Mouse (Mus musculus) midbrain, embryonic 13.5 days (tissue): ENCODE measurements around the gene Pla1a. TPM values are rescaled to one million over a fixed set of nuclear protein-coding genes. Genes with fewer than 3 reads are reported as not detected.

Source experiments
- ATAC-seq: fragments of 200-750 bp; cut with Nextera tagmentation; 2 replicates; pipeline ENCODE4 v1.8.0; 2017; ENCODE audit warnings: mild to moderate bottlenecking, moderate TSS enrichment, moderate library complexity
- H3K27ac ChIP-seq: fragments of 300-500 bp; sonication (generic); 2 replicates; pipeline ENCODE4 v1.5.1; 2015; ENCODE audit warnings: inconsistent platforms, mild to moderate bottlenecking, moderate library complexity
- H3K27me3 ChIP-seq: fragments of 300-500 bp; sonication (generic); 2 replicates; pipeline ENCODE4 v1.6.1; 2015; ENCODE audit warnings: mild to moderate bottlenecking, inconsistent platforms
- H3K36me3 ChIP-seq: fragments of 300-500 bp; sonication (generic); 2 replicates; pipeline ENCODE4 v1.6.1; 2015; ENCODE audit warnings: mild to moderate bottlenecking, inconsistent platforms
- H3K4me1 ChIP-seq: fragments of 300-500 bp; sonication (generic); replicated peaks from 2 replicates; pipeline ENCODE4 v1.6.1; 2015; ENCODE audit warnings: inconsistent platforms
- H3K4me2 ChIP-seq: fragments of 300-500 bp; sonication (generic); replicated peaks from 2 replicates; pipeline ENCODE4 v1.6.1; 2015; ENCODE audit warnings: moderate library complexity, mild to moderate bottlenecking, inconsistent platforms
- H3K4me3 ChIP-seq: fragments of 300-500 bp; sonication (generic); replicated peaks from 2 replicates; pipeline ENCODE4 v1.5.1; 2015; ENCODE audit warnings: mild to moderate bottlenecking, inconsistent platforms
- H3K9ac ChIP-seq: fragments of 300-500 bp; sonication (generic); replicated peaks from 2 replicates; pipeline ENCODE4 v1.6.1; 2015; ENCODE audit warnings: mild to moderate bottlenecking, inconsistent platforms
- H3K9me3 ChIP-seq: fragments of 300-500 bp; sonication (generic); 2 replicates; pipeline ENCODE4 v1.6.1; 2016; ENCODE audit warnings: mild to moderate bottlenecking, inconsistent platforms
- WGBS: fragments of 180-500 bp; shearing (Covaris S2); methylation state at CpG from one replicate; pipeline ENCODE4 v1.1.7; 2015; 5-methylcytosine and 5-hydroxymethylcytosine counted together
- polyA plus RNA-seq: library from polyadenylated mRNA; unstranded; fragments of >200 nt; fragmentation: Nextera tagmentation; extraction: Ambion mirVana; gene quantifications from 2 replicates; pipeline ENCODE4 v1.2.1, GENCODE M21; 2015

The Pla1a gene
- polyA plus RNA-seq, 1 experiment from 2014 or later, result 0.26 TPM

DNA sequence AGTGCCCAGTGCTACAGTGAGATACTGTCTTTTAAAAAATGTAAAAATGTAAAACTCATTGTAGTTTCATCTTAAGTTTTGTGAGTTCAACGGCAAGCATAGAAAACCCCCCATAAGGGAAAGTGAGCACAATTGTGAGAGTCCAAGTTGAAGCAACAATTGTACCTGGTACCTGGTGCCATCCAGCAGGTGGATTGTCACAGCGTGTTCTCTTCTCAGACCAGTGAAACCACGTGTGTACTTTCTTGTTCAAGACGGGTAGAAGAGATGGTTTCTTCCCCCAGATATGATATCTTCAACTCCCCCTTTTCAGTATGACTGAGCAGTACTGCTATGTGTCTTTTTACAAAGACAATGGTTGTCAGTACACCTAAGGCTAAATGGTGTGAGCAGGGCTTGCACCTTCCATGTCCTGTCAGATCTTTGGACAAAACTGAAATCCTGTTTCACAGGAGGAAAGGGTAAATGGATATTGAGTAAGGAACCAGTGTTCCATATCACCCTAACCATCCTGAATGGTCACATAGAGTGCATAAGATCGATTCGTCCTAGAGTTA lies 74.6 kb downstream of the Pla1a start:
- no peak for ATAC-seq
- 91% methylated on average over 6 of the region's 6 CpGs for WGBS
- H3K9me3 ChIP-seq, result no peaks in the 10 kb centered on the region
- 0 out of 2 replicates have a peak, but pooled peaks cover 3% of the 10 kb centered on the region for H3K36me3 ChIP-seq
- no peak overlapping the region for H3K9ac ChIP-seq
- H3K27me3 ChIP-seq, result no peaks in the 10 kb centered on the region
- no peak overlapping the region for H3K4me3 ChIP-seq
- peaks cover 4% of the 10 kb centered on the region; the same call in 1 of the 2 replicates for H3K4me1 ChIP-seq
- H3K4me2 ChIP-seq, result no peak overlapping the region
- no peak overlapping the region for H3K27ac ChIP-seq

DNA sequence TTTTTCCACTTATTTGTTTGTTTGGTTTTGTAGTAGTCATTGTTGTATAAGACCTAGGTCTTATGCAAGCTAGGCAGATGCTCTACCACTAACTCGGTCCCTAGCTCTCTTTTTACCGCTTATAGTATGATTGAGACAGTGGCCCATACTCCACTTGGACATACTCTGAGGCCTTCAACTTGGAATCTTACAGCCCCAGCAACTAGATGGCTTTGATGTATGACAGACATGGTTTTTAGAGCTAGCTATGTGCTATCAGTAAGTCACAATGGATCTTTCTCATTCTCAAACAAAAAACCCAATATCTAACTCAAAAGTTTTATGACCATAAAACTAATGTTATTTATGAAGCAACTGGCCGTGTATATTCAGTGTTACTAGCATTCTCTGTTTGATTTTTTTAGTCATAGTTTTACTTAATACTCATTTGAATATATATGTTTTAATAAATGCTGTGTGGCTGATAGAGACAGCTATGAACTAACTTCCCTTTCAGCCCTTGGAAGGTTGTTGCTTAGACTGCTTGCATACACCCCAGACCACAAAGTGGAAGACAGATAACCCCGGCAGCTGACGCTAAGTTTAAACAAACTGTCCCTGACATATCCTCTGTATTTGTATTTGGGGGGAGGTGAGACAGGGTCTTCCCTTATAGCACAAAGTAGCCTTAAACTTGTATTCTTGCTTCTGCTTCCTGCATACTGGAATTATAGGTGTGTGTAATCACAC lies 78.6 kb downstream of the Pla1a start:
- H3K9me3 ChIP-seq, result no peaks in the 10 kb centered on the region
- H3K4me3 ChIP-seq, result no peak overlapping the region
- WGBS, result 88% methylated on average over 5 of the region's 5 CpGs
- no peak for ATAC-seq
- no peak overlapping the region for H3K4me2 ChIP-seq
- no peaks in the 10 kb centered on the region for H3K27me3 ChIP-seq
- no peaks in the 10 kb centered on the region for H3K4me1 ChIP-seq
- no peak overlapping the region for H3K9ac ChIP-seq
- no peak overlapping the region for H3K27ac ChIP-seq
- peaks cover 27% of the 10 kb centered on the region for H3K36me3 ChIP-seq

DNA sequence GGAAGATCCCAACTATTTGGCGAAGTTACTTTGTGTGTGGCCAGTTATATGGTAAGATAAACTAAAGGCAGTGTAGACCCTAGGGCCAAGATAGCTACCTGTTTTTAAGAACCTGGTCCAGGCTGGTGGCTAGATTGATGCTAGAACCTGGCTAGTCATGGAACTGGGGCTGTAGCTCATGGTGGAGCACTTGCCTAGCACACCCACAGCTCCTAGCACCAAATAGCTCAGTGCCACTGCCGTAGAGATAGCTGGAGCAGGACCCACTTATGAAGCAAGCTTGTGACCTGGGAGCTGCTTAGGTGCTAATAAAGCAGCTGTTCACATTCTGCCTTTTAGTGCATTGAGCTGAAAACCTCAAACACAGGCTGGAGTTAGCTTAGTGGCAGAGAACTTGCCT lies 79.3 kb downstream of the Pla1a start:
- H3K9ac ChIP-seq, result no peak overlapping the region
- no peak overlapping the region for H3K4me3 ChIP-seq
- no peak overlapping the region for H3K4me2 ChIP-seq
- no peaks in the 10 kb centered on the region for H3K4me1 ChIP-seq
- no peak for ATAC-seq
- H3K36me3 ChIP-seq, result peaks cover 27% of the 10 kb centered on the region
- H3K27me3 ChIP-seq, result no peaks in the 10 kb centered on the region
- no peak overlapping the region for H3K27ac ChIP-seq
- H3K9me3 ChIP-seq, result no peaks in the 10 kb centered on the region
- 97% methylated on average over 2 of the region's 2 CpGs for WGBS

DNA sequence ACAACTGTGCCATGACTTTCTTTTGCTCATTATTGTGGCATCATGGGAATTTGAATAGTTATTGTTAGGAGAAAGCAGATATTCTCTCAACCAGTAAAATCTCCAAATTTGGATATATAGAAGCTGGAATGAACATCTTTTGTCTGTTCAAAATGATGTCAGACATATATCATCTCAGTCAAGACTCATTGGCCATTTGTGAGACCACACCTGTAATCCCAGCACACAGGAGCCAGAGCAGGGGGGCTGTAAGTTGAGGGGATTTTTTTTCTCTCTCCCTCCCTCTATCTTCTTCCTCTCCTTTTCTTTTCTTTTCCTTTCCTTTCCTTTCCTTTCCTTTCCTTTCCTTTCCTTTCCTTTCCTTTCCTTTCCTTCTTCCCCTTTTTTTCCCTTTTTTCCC lies 80.1 kb downstream of the Pla1a start:
- Histone ChIP-seq H3K36me3 (peaks cover 25% of the 10 kb centered on the region), H3K27me3 (no peaks in the 10 kb centered on the region), H3K9ac (no peak overlapping the region), H3K4me3 (no peak overlapping the region), H3K9me3 (no peaks in the 10 kb centered on the region), H3K4me1 (peaks cover 5% of the 10 kb centered on the region), H3K27ac (no peak overlapping the region), H3K4me2 (no peak overlapping the region)
- no peak for ATAC-seq

DNA sequence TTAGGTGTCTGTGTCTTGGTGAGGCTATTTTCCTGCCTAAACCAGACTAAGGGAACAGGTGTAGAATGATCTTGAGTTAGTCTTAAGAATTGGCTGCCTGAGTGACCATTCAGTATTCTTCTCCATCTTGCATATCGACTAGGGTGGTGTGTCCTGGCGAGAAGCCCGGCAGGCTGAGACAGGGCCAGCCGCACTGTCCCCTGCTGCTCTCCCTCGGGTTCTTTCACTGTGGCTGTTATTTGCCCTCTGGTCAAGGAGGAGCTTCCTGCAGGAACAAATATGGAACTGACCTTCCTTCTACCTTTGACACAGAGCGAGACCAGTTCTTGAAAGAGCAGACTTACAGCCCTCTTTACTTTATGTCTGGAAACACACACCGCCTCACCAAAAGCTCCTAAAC lies 80.9 kb downstream of the Pla1a start:
- WGBS, result 91% methylated on average over 7 of the region's 7 CpGs
- no peak for ATAC-seq
- no peak overlapping the region for H3K4me3 ChIP-seq
- no peak overlapping the region for H3K9ac ChIP-seq
- H3K27ac ChIP-seq, result no peak overlapping the region
- H3K9me3 ChIP-seq, result no peaks in the 10 kb centered on the region
- H3K36me3 ChIP-seq, result peaks cover 25% of the 10 kb centered on the region
- H3K27me3 ChIP-seq, result no peaks in the 10 kb centered on the region
- no peak overlapping the region for H3K4me2 ChIP-seq
- H3K4me1 ChIP-seq, result peaks cover 10% of the 10 kb centered on the region

DNA sequence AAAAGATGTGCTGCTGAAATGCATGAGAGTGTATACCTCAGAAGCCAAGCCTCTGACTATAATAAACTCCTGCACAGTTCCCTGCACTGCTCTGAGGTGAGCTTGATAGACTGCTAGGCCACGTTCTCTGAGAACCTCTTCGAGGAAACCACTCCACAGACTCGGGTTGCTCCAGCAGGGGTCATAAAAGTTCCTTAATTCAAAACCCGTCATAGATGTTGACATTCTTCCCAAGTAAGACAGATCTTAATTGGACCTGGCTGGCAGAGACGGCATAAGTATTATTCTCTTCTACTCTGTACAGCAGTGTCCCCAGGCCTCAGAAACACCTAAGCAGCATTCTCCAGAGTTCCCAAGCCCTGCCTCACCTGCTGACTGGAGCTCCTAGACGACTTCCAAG lies 82.0 kb downstream of the Pla1a start:
- no peak for ATAC-seq
- Histone ChIP-seq H3K4me1 (peaks cover 10% of the 10 kb centered on the region), H3K9me3 (no peaks in the 10 kb centered on the region), H3K27ac (no peak overlapping the region), H3K9ac (no peak overlapping the region), H3K4me3 (no peak overlapping the region), H3K4me2 (no peak overlapping the region), H3K27me3 (no peaks in the 10 kb centered on the region), H3K36me3 (peaks cover 25% of the 10 kb centered on the region)
- 88% methylated on average over 6 of the region's 6 CpGs for WGBS

DNA sequence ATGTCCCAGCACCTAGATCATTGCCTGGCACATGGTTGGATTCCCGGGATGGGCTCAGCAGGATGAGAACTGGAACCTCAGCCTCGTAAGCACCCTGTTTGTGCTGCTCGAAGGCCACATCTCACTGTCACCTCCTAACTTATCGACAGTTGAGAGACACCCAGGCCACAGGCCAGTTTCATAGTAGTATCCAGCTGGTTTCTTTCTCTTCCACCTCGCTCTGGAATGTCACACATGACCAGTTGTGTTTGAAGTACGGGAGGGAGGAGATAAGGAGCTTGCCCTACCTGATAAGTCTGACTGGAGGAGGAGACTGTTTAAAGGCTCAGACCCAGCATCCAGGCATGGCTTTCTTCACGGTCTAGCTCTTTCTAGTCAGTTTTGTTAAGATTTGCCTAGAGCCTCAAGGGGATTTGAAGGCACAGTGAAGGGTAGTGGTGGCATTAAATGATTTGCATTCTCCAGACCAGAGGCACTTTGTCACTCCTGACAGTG lies 82.5 kb downstream of the Pla1a start:
- no peak overlapping the region for H3K27ac ChIP-seq
- no peak for ATAC-seq
- no peaks in the 10 kb centered on the region for H3K9me3 ChIP-seq
- WGBS, result 89% methylated on average over 7 of the region's 7 CpGs
- peaks cover 10% of the 10 kb centered on the region for H3K4me1 ChIP-seq
- H3K36me3 ChIP-seq, result peaks cover 25% of the 10 kb centered on the region
- H3K9ac ChIP-seq, result no peak overlapping the region
- H3K27me3 ChIP-seq, result no peaks in the 10 kb centered on the region
- no peak overlapping the region for H3K4me3 ChIP-seq
- no peak overlapping the region for H3K4me2 ChIP-seq

DNA sequence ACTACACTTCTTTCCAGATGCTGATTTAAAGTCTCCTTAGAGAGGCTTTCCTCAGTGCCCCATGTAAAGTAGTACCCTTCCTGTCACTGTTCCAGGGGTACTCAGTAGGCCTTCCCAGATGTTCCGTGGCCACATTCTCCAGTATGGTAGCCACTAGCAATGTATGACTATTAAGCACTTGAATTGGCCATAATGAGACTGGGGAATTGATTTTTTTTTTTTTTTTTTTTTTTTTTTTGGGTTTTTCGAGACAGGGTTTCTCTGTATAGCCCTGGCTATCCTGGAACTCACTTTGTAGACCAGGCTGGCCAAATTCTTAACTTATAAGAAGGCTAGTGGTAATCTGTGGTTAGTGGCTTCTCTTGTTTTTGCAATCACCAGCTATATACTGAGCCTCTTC lies 83.1 kb downstream of the Pla1a start:
- Histone ChIP-seq H3K9ac (no peak overlapping the region), H3K4me3 (no peak overlapping the region), H3K27ac (no peak overlapping the region), H3K4me2 (no peak overlapping the region), H3K9me3 (no peaks in the 10 kb centered on the region), H3K36me3 (peaks cover 25% of the 10 kb centered on the region), H3K27me3 (no peaks in the 10 kb centered on the region), H3K4me1 (peaks cover 10% of the 10 kb centered on the region)
- WGBS, result 90% methylated on average over 2 of the region's 2 CpGs
- ATAC-seq, result no peak

DNA sequence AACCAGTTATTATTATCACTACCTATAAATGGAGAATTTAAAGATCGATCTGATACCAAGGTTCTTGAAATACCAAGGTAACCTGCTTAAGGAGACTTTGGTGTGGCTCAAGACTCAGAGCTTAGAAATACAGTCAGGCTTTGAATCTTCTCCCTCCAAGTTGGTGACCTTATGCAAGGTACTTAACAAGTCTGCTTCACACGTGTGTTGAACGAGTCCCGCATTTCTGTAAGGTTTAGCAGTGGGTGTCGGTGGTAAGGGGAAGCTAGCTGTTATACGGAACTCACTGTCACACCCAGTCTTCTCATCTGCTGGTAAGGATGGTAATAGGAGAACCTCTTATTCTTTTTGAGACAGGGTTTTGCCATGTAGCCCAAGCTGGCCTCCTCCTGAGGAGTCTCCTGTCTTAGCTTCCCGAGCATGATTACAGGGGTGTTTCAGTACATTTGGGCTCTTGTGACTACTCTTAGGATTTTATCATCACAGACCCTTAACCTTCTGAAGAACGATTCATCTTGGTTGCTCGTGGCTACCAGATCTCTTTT lies 84.7 kb downstream of the Pla1a start:
- 90% methylated on average over 9 of the region's 9 CpGs for WGBS
- Histone ChIP-seq H3K9me3 (no peaks in the 10 kb centered on the region), H3K4me1 (peaks cover 10% of the 10 kb centered on the region), H3K27me3 (no peaks in the 10 kb centered on the region), H3K36me3 (peaks cover 25% of the 10 kb centered on the region), H3K4me3 (no peak overlapping the region), H3K27ac (no peak overlapping the region), H3K9ac (no peak overlapping the region), H3K4me2 (no peak overlapping the region)
- no peak for ATAC-seq

DNA sequence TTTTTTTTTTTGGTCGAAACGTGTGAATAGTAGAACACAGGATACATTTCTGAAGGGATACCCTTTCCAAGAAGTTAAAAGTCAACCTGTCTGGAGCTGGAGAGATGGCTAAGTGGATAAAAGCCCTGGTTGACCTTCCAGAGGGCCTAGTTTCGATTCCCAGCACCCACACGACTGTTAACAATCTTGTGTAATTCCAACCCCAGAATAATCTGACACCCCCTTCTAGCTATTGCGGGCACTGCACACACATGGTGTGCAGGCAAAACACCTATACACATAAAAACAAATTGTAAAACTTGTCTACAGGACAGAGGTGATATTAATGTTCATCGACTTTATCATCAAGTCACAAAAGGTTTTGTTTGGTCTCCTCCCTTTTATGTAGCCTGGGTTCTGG lies 85.4 kb downstream of the Pla1a start:
- peak overlapping the region; percentile 93 for H3K4me3 ChIP-seq
- H3K9ac ChIP-seq, result peak overlapping the region; percentile 90; the same call in 1 of the 2 replicates
- WGBS, result 64% methylated on average over 6 of the region's 6 CpGs
- H3K27ac ChIP-seq, result no peak overlapping the region
- no peak for ATAC-seq
- peaks cover 10% of the 10 kb centered on the region for H3K4me1 ChIP-seq
- H3K9me3 ChIP-seq, result no peaks in the 10 kb centered on the region
- H3K4me2 ChIP-seq, result peak overlapping the region; percentile 78
- peaks cover 25% of the 10 kb centered on the region for H3K36me3 ChIP-seq
- H3K27me3 ChIP-seq, result no peaks in the 10 kb centered on the region

DNA sequence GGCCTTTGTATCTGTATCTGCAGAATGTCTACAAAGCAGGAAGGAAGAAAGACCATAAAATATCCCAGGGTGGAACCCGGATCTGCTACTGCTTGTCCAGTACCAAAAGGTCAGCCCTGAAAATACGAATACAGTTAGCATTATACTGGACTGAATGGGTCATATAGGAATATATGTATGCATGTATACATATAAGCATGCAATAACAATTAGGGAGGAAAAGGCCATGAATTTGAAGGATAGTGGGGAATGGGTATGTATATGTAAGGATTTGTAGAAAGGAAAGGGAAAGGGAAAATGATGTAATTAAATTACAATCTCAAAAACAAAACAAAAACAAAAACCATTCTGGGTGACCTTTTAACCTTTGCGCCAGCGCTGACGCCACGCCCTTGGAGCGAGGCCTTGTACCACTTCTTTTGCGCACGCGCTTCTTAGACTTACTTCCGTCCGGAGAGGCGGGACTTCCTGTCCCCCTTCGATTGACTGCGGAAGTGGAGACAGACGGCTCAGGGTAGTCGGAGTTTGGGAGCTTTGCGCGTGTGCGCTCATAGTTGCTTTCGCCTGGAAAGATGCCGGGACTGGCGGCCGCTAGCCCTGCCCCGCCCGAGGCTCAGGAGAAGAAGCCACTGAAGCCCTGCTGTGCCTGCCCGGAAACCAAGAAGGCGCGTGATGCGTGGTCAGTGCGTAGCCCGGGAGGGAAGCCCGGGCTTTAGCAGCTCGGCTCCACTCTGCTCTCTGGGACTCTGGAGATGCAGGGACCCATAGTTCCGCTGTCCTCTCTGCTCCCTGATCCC lies 86.2 kb downstream of the Pla1a start, which contains the start of the genes Cox17 and Gm21987:
Gene Cox17 (plus strand): TSS at position 463 of the 797 bp plus-strand sequence.
Gene Gm21987 (plus strand): TSS at position 512 of the 797 bp plus-strand sequence.
- no peaks in the 10 kb centered on the region for H3K27me3 ChIP-seq
- H3K9ac ChIP-seq, result peak within 1 kb of the TSS; percentile 90
- peak; percentile 98 for ATAC-seq
- WGBS, result 3% methylated on average over 35 of the region's 35 CpGs
- H3K9me3 ChIP-seq, result no peaks in the 10 kb centered on the region
- peak within 1 kb of the TSS; percentile 84 for H3K27ac ChIP-seq
- peaks cover 18% of the 10 kb centered on the region for H3K36me3 ChIP-seq
- peaks cover 14% of the 10 kb centered on the region for H3K4me1 ChIP-seq
- peak within 1 kb of the TSS; percentile 93 for H3K4me3 ChIP-seq
- peak within 1 kb of the TSS; percentile 78 for H3K4me2 ChIP-seq
